Mouse (Mus musculus) lung, postnatal 0 days (tissue): Measurements from ENCODE around the gene Shc1. TPM values are rescaled to one million over a fixed set of nuclear protein-coding genes. Genes with fewer than 3 reads are reported as not detected.

Experiments
- ATAC-seq: fragments of 200-750 bp; cut with Nextera tagmentation; 2 replicates; pipeline ENCODE4 v1.8.0; 2017; ENCODE audit warnings: moderate library complexity
- DNase-seq: peaks from one replicate; pipeline ENCODE4 v3.0.0-alpha.2; 2016; ENCODE audit warnings: low spot score
- H3K27ac ChIP-seq: fragments of 300-500 bp; sonication (generic); 2 replicates; pipeline ENCODE4 v1.5.1; 2014; ENCODE audit warnings: antibody characterized with exemption, mild to moderate bottlenecking, low read length, mixed read lengths
- H3K27me3 ChIP-seq: fragments of 300-500 bp; sonication (generic); replicated peaks from 2 replicates; pipeline ENCODE4 v1.6.1; 2014; ENCODE audit warnings: low read length, mixed read lengths; ENCODE audit not compliant: insufficient read depth
- H3K36me3 ChIP-seq: fragments of 300-500 bp; sonication (generic); 2 replicates; pipeline ENCODE4 v1.6.1; 2014; ENCODE audit warnings: low read length, mixed read lengths; ENCODE audit not compliant: insufficient read depth
- H3K4me1 ChIP-seq: fragments of 300-500 bp; sonication (generic); 2 replicates; pipeline ENCODE4 v1.6.1; 2014; ENCODE audit warnings: antibody characterized with exemption, low read depth, low read length, mixed read lengths; ENCODE audit not compliant: insufficient read depth
- H3K4me2 ChIP-seq: fragments of 300-500 bp; sonication (generic); replicated peaks from 2 replicates; pipeline ENCODE4 v1.6.1; 2014; ENCODE audit warnings: low read depth, mild to moderate bottlenecking, low read length, moderate library complexity, mixed read lengths
- H3K4me3 ChIP-seq: fragments of 300-500 bp; sonication (generic); 2 replicates; pipeline ENCODE4 v1.5.1; 2014; ENCODE audit warnings: low read depth, low read length
- H3K9ac ChIP-seq: fragments of 300-500 bp; sonication (generic); replicated peaks from 2 replicates; pipeline ENCODE4 v1.6.1; 2014; ENCODE audit warnings: low read depth, mild to moderate bottlenecking
- H3K9me3 ChIP-seq: fragments of 300-500 bp; sonication (generic); 2 replicates; pipeline ENCODE4 v1.6.1; 2016; ENCODE audit warnings: low read length, mixed read lengths
- CTCF ChIP-seq: IDR thresholded peaks from 2 replicates; pipeline ENCODE4 v1.5.1; 2016; ENCODE audit warnings: antibody characterized with exemption, mild to moderate bottlenecking
- EP300 ChIP-seq: IDR thresholded peaks from 2 replicates; pipeline ENCODE4 v1.6.1; 2016; ENCODE audit warnings: antibody characterized with exemption, mild to moderate bottlenecking, control low read depth
- WGBS: fragments of 180-500 bp; shearing (Covaris S2); extraction: QIAGEN DNeasy Blood & Tissue Kit; methylation state at CpG from one replicate; pipeline ENCODE4 v1.1.7; 2014; 5-methylcytosine and 5-hydroxymethylcytosine counted together
- polyA plus RNA-seq: library from polyadenylated mRNA; unstranded; fragments of >200 nt; fragmentation: Nextera tagmentation; extraction: Ambion mirVana; gene quantifications from 2 replicates; pipeline ENCODE4 v1.2.1, GENCODE M21; 2015

The Shc1 gene
- polyA plus RNA-seq, result 52.6 and 55.7 TPM in 2 replicates

DNA sequence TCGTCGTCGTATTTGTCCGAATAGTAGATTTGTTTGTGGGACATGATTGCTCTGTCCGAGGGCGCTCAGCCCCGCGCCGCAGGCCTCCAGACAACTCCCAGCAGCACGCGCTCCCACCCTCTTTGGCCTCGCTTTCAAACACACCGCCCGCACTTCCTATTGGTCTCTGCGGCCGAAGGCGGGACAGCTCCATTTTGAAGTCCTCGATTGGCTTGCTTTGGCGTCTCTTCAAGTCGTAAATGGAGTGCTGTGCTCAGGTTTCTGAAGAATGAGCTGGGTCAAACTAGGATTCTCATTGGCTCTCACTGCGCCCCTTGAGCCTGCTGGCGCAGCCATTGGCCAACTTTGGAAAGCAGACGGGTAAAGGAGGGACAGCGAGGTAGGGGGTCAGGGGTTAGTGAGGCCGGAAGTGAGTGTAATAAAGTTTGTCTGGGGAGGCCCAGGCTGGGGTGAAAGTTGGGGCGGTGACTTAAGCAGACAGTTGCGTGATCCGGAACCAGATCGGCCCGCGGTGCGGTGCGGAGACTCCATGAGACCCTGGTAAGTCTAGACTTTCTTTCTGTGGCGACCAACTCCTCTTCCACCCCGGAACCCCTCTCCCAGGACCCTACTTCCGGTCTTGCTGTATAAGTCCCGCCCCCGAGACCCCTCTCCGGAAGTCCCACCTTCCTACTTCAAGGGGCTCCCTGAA, at the start of gene Shc1, which contains the start of gene Cks1b:
TSS of gene Shc1 (plus strand) at position 274 of the 691 bp plus-strand sequence.
TSS of gene Cks1b (minus strand) at position 214 of the 691 bp plus-strand sequence.
- 0% methylated on average over 39 of the region's 39 CpGs for WGBS
- no peak for TF ChIP-seq CTCF
- no peak for TF ChIP-seq EP300
- H3K9me3 ChIP-seq, result no peaks in the 10 kb centered on the region
- peak within 1 kb of the TSS; percentile 71 for H3K4me3 ChIP-seq
- H3K4me2 ChIP-seq, result peak within 1 kb of the TSS; percentile 87
- H3K9ac ChIP-seq, result peak within 1 kb of the TSS; percentile 77
- 0 out of 2 replicates have a peak, but pooled peaks cover 2% of the 10 kb centered on the region for H3K36me3 ChIP-seq
- H3K27ac ChIP-seq, result peak within 1 kb of the TSS; percentile 99
- DNase-seq (peak; percentile 100), ATAC-seq (peak; percentile 91)
- no peaks in the 10 kb centered on the region for H3K27me3 ChIP-seq
- peaks cover 15% of the 10 kb centered on the region; the same call in 1 of the 2 replicates for H3K4me1 ChIP-seq

DNA sequence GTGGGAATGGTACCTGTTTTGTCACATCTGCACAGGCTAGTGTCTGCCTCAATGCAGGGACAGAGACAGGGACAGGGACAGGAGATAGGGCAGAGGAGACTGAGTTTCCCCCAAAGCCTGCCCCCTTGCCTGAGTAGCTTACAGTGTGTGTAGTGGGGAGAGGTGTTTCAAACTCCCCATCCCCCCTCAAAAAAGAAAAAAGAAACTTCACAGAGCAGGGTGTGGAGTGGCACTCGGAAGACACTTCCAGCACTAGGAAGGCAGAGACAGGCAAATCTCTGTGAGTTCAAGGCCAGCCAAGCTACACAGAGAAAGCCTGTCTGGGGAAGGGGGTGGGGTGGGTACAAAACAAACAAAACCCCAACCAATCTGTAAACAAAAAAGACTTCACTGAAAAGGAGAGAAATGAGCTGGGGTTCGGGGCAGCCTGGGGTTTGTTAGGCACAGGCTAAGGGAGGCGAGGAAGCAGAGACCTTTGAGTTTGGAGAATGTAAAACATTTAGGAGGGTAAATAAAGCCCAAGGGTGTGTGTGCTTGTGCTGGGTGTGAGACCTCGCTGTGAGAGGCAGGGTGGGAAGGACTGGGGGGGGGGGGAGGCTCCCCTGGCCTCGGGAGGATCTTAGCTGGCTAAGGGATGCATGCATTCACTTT, 44.5 kb upstream of the Shc1 start:
- Histone ChIP-seq H3K9me3 (no peaks in the 10 kb centered on the region), H3K4me2 (no peak overlapping the region), H3K27me3 (no peaks in the 10 kb centered on the region), H3K9ac (no peak overlapping the region), H3K4me1 (peaks cover 7% of the 10 kb centered on the region; the same call in 1 of the 2 replicates), H3K27ac (no peak overlapping the region), H3K36me3 (no peaks in the 10 kb centered on the region), H3K4me3 (no peak overlapping the region)
- TF ChIP-seq CTCF (no peak), EP300 (no peak)
- DNase-seq (no peak), ATAC-seq (no peak)
- 23% methylated on average over 5 of the region's 5 CpGs for WGBS

DNA sequence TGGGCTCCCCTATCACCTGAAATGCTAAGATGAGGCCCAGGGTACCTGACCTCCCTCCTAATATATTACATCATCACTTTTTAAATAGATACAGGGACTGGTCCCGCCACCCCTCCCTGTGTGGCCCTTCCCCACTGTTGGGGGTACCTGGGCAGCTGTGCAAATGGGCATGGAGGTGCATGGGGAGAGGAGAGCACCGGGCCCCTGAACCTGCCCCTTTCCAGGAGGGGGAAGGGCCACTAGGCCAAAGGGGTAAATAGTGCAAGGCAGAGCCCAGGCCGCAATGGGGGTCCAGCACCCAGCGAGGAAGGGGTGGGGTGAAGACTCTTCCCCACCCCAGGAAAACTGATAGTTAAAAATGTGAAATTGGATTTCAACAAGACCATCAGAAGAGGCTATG, 40.4 kb upstream of the Shc1 start:
- TF ChIP-seq EP300 (no peak), CTCF (no peak)
- Histone ChIP-seq H3K27ac (no peak overlapping the region), H3K36me3 (peaks cover 8% of the 10 kb centered on the region; the same call in 1 of the 2 replicates), H3K9me3 (no peaks in the 10 kb centered on the region), H3K27me3 (no peaks in the 10 kb centered on the region), H3K4me3 (peak overlapping the region; percentile 48; the same call in 1 of the 2 replicates), H3K4me1 (peaks cover 9% of the 10 kb centered on the region; the same call in 1 of the 2 replicates), H3K4me2 (peak overlapping the region; percentile 72), H3K9ac (no peak overlapping the region)
- DNase-seq, result no peak
- no peak for ATAC-seq
- WGBS, result 67% methylated on average over 4 of the region's 4 CpGs

DNA sequence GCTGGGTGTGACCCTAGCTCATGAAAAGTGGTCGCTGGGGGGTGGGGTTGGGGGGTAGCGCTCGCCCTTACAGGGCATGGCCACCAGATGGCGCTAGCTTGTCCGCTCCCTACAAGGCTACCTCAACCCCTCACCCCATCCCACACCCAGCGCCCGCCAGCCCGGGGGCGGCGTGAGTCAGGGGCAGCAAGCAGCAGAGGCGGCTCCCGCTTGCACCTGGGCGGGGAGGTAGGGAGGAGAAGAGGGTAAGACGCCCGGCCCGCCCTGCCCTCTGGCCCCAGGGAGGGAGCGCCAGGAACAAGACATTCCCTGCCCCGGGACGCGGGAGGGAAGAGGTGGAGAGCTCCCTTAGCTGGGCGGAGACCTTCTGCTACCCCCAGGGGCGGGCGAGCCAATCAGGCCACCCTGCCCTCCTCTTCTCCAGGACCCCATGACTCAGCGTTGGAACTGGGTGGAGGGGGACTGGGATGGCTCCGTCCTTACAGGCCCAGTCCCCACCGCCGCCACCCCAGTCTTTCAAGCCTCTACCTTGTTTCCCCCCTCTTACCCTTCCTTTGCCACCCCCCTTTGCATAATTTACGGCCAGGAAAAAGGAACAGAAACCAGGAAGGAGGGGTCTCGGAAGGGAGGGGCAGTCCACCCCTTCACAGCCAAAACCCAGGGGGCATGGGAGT, 39.7 kb upstream of the Shc1 start:
- no peaks in the 10 kb centered on the region for H3K9me3 ChIP-seq
- DNase-seq (peak; percentile 93), ATAC-seq (peak; percentile 91)
- H3K4me2 ChIP-seq, result peak overlapping the region; percentile 72
- H3K4me3 ChIP-seq, result peak overlapping the region; percentile 48
- peak; percentile 91 for TF ChIP-seq CTCF
- peak; percentile 73 for TF ChIP-seq EP300
- H3K36me3 ChIP-seq, result peaks cover 8% of the 10 kb centered on the region; the same call in 1 of the 2 replicates
- peak overlapping the region; percentile 19; the same call in 1 of the 2 replicates for H3K9ac ChIP-seq
- peak overlapping the region; percentile 57; the same call in 1 of the 2 replicates for H3K27ac ChIP-seq
- WGBS, result 3% methylated on average over 22 of the region's 29 CpGs
- no peaks in the 10 kb centered on the region for H3K27me3 ChIP-seq
- H3K4me1 ChIP-seq, result peaks cover 9% of the 10 kb centered on the region; the same call in 1 of the 2 replicates

DNA sequence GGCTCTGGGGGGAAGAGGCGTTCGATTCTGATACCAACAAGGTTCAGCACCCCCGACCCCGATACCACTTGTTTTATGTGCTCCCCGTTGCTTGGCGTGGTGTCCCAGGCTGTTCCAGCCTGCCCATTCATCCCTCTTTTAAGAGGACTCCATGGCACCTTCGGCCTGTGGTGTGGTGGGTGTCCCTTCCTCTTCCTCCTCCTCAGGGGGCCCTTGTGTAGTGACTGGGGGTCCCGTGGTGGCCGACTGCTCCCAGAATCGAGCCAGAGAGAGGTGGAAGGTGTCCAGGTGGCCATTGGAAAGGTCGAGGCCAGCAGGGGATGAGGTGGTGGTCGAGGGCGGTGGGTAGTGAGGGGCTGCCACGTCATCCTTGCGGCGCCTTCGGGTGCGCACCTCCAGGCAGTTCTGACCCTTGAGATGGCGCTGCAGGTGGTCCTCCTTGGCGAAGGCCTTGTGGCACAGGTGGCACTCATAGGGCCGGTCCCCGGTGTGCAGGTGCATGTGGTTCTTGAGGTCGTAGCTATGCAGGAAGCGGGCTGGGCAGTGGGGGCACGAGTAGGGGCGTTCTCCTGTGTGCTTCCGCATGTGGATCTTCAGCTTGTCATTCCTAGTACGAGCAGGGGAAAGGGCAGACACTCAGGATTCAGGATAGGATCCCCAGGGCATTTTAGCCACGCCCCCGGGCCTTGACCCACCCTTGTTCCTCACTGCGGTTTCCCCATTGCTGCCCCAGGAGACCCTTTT, 38.7 kb upstream of the Shc1 start:
- peaks cover 8% of the 10 kb centered on the region; the same call in 1 of the 2 replicates for H3K36me3 ChIP-seq
- no peak overlapping the region for H3K27ac ChIP-seq
- H3K4me2 ChIP-seq, result no peak overlapping the region
- H3K27me3 ChIP-seq, result no peaks in the 10 kb centered on the region
- peaks cover 9% of the 10 kb centered on the region; the same call in 1 of the 2 replicates for H3K4me1 ChIP-seq
- ATAC-seq (no peak), DNase-seq (no peak)
- H3K9ac ChIP-seq, result no peak overlapping the region
- no peak overlapping the region for H3K4me3 ChIP-seq
- 81% methylated on average over 31 of the region's 31 CpGs for WGBS
- H3K9me3 ChIP-seq, result no peaks in the 10 kb centered on the region
- TF ChIP-seq CTCF (no peak), EP300 (no peak)
